Mouse (Mus musculus) stomach, postnatal 0 days (tissue): ENCODE results near the gene Stac3.

Source experiments
- CTCF ChIP-seq: IDR thresholded peaks from 2 replicates; pipeline ENCODE4 v1.5.1; 2016; ENCODE audit warnings: antibody characterized with exemption, low read depth, mild to moderate bottlenecking, moderate library complexity
- EP300 ChIP-seq: optimal IDR thresholded peaks from 2 replicates; pipeline ENCODE3; 2016; ENCODE audit warnings: antibody characterized with exemption

DNA sequence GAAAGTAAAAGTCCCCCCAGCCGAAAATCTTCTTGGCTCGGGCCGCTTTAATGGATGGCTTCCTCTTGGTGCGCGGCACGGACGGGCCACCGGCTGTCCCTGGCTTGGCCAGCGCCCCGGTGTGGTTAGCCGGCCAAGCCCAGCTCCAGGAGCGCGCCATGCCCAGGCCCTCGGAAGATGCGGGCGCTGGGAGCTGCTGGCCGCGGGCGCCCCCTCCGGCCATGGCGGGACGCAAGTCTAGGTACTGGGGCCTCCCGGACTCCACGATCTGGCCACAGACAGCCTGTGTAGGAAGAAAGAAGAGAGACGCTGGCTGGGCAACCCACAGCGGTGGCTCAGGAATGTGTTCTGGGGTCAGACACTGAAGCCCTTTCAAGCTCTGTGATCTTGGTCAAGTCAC is 25.2 kb downstream of the Stac3 start:
- TF ChIP-seq CTCF (peak; percentile 70), EP300 (no peak)
